Mouse (Mus musculus) neural tube, embryonic 14.5 days (tissue): ENCODE measurements at regions not wholly inside any gene's neighbourhood (a gene's known extent, or its start where the extent isn't known, plus 50 kb on each side); places are given as distances from the start of the nearest gene placed in this dataset.

Source experiments
- ATAC-seq: fragments of 200-750 bp; cut with Nextera tagmentation; 2 replicates; pipeline ENCODE4 v1.8.0; 2017; ENCODE audit warnings: low read depth, mild to moderate bottlenecking, moderate TSS enrichment, moderate library complexity
- H3K27ac ChIP-seq: fragments of 300-500 bp; sonication (generic); 2 replicates; pipeline ENCODE4 v1.5.1; 2014; ENCODE audit warnings: low read depth, mild to moderate bottlenecking, control low read depth, low read length, moderate library complexity, mixed read lengths
- H3K27me3 ChIP-seq: fragments of 300-500 bp; sonication (generic); 2 replicates; pipeline ENCODE4 v1.6.1; 2014; ENCODE audit warnings: low read length; ENCODE audit not compliant: control insufficient read depth, insufficient read depth
- H3K36me3 ChIP-seq: fragments of 300-500 bp; sonication (generic); 2 replicates; pipeline ENCODE4 v1.6.1; 2014; ENCODE audit warnings: low read length, mixed read lengths; ENCODE audit not compliant: control insufficient read depth, insufficient read depth
- H3K4me1 ChIP-seq: fragments of 300-500 bp; sonication (generic); 2 replicates; pipeline ENCODE4 v1.6.1; 2014; ENCODE audit warnings: low read length; ENCODE audit not compliant: control insufficient read depth, insufficient read depth
- H3K4me2 ChIP-seq: fragments of 300-500 bp; sonication (generic); 2 replicates; pipeline ENCODE4 v1.6.1; 2014; ENCODE audit warnings: mild to moderate bottlenecking, low read depth, low read length, control low read depth
- H3K4me3 ChIP-seq: fragments of 300-500 bp; sonication (generic); 2 replicates; pipeline ENCODE4 v1.5.1; 2014; ENCODE audit warnings: low read depth, low read length, control low read depth, mixed read lengths
- H3K9ac ChIP-seq: fragments of 300-500 bp; sonication (generic); replicated peaks from 2 replicates; pipeline ENCODE4 v1.6.1; 2014; ENCODE audit warnings: low read depth, mild to moderate bottlenecking, control low read depth, low read length, mixed read lengths
- H3K9me3 ChIP-seq: fragments of 300-500 bp; sonication (generic); 2 replicates; pipeline ENCODE4 v1.6.1; 2016; ENCODE audit warnings: low read length; ENCODE audit not compliant: control insufficient read depth
- WGBS: fragments of 180-500 bp; shearing (Covaris S2); extraction: QIAGEN DNeasy Blood & Tissue Kit; methylation state at CpG from one replicate; pipeline ENCODE4 v1.1.7; 2014; 5-methylcytosine and 5-hydroxymethylcytosine counted together

GRCm38 (mm10) chr9:84363478-84363877 lies 438.5 kb downstream of the Bckdhb start:
- 84% methylated on average over 5 of the region's 5 CpGs for WGBS
- Histone ChIP-seq H3K27me3 (no peaks in the 10 kb centered on the region), H3K9ac (no peak overlapping the region)

GRCm38 (mm10) chr9:84369200-84369599 lies 444.3 kb downstream of the Bckdhb start:
- H3K4me2 ChIP-seq, result no peak overlapping the region
- H3K9ac ChIP-seq, result no peak overlapping the region
- H3K4me1 ChIP-seq, result no peaks in the 10 kb centered on the region
- WGBS, result 27% methylated on average over 1 of the region's 1 CpGs
- H3K9me3 ChIP-seq, result no peaks in the 10 kb centered on the region
- H3K36me3 ChIP-seq, result no peaks in the 10 kb centered on the region
- no peaks in the 10 kb centered on the region for H3K27me3 ChIP-seq
- ATAC-seq, result no peak; the same call in 1 of the 2 replicates
- H3K27ac ChIP-seq, result no peak overlapping the region
- no peak overlapping the region for H3K4me3 ChIP-seq

More at GRCm38 (mm10) chr9:84363478-84363877, 438.5 kb downstream of the Bckdhb start:
- no peaks in the 10 kb centered on the region for H3K9me3 ChIP-seq
- no peak overlapping the region for H3K27ac ChIP-seq
- ATAC-seq, result no peak
- H3K4me3 ChIP-seq, result no peak overlapping the region
- H3K36me3 ChIP-seq, result no peaks in the 10 kb centered on the region
- H3K4me1 ChIP-seq, result 0 out of 2 replicates have a peak, but pooled peaks cover 4% of the 10 kb centered on the region
- H3K4me2 ChIP-seq, result no peak overlapping the region

GRCm38 (mm10) chr9:84370260-84370659 lies 445.3 kb downstream of the Bckdhb start:
- Histone ChIP-seq H3K9ac (no peak overlapping the region), H3K4me2 (no peak overlapping the region), H3K27ac (no peak overlapping the region), H3K27me3 (no peaks in the 10 kb centered on the region), H3K9me3 (no peaks in the 10 kb centered on the region), H3K4me1 (no peaks in the 10 kb centered on the region), H3K4me3 (no peak overlapping the region), H3K36me3 (no peaks in the 10 kb centered on the region)
- WGBS, result 85% methylated on average over 4 of the region's 4 CpGs
- no peak for ATAC-seq

GRCm38 (mm10) chr9:84375746-84376145 lies 450.8 kb downstream of the Bckdhb start:
- H3K9ac ChIP-seq, result no peak overlapping the region
- no peaks in the 10 kb centered on the region for H3K9me3 ChIP-seq
- no peak overlapping the region for H3K4me2 ChIP-seq
- ATAC-seq, result no peak
- H3K4me3 ChIP-seq, result no peak overlapping the region
- H3K4me1 ChIP-seq, result no peaks in the 10 kb centered on the region
- H3K36me3 ChIP-seq, result no peaks in the 10 kb centered on the region
- WGBS, result 60% methylated on average over 2 of the region's 2 CpGs
- no peak overlapping the region for H3K27ac ChIP-seq
- H3K27me3 ChIP-seq, result no peaks in the 10 kb centered on the region

- no peak overlapping the region for H3K4me3 ChIP-seq
- WGBS, result 95% methylated on average over 6 of the region's 6 CpGs
- ATAC-seq, result no peak
Measured at GRCm38 (mm10) chr9:84376621-84377020, 451.7 kb downstream of the Bckdhb start.

GRCm38 (mm10) chr9:84381942-84382341 lies 457.0 kb downstream of the Bckdhb start:
- Histone ChIP-seq H3K4me2 (no peak overlapping the region), H3K36me3 (no peaks in the 10 kb centered on the region), H3K4me1 (no peaks in the 10 kb centered on the region), H3K9me3 (no peaks in the 10 kb centered on the region), H3K4me3 (no peak overlapping the region), H3K27me3 (no peaks in the 10 kb centered on the region), H3K27ac (no peak overlapping the region), H3K9ac (no peak overlapping the region)
- no peak for ATAC-seq

More at GRCm38 (mm10) chr9:84376621-84377020, 451.7 kb downstream of the Bckdhb start:
- Histone ChIP-seq H3K9ac (no peak overlapping the region), H3K9me3 (no peaks in the 10 kb centered on the region), H3K4me2 (no peak overlapping the region), H3K27ac (no peak overlapping the region), H3K27me3 (no peaks in the 10 kb centered on the region), H3K36me3 (no peaks in the 10 kb centered on the region), H3K4me1 (no peaks in the 10 kb centered on the region)

- H3K27me3 ChIP-seq, result no peaks in the 10 kb centered on the region
- no peak overlapping the region for H3K4me3 ChIP-seq
- H3K4me2 ChIP-seq, result no peak overlapping the region
- H3K9me3 ChIP-seq, result no peaks in the 10 kb centered on the region
- WGBS, result 93% methylated on average over 3 of the region's 3 CpGs
- H3K27ac ChIP-seq, result no peak overlapping the region
- no peak for ATAC-seq
- H3K36me3 ChIP-seq, result no peaks in the 10 kb centered on the region
- no peak overlapping the region for H3K9ac ChIP-seq
- no peaks in the 10 kb centered on the region for H3K4me1 ChIP-seq
Measured at GRCm38 (mm10) chr9:84389831-84390230, 464.9 kb downstream of the Bckdhb start.

GRCm38 (mm10) chr9:84394536-84395314 lies 469.8 kb downstream of the Bckdhb start:
- no peaks in the 10 kb centered on the region for H3K4me1 ChIP-seq
- no peak overlapping the region for H3K4me3 ChIP-seq
- no peak overlapping the region for H3K4me2 ChIP-seq
- no peaks in the 10 kb centered on the region for H3K9me3 ChIP-seq
- no peaks in the 10 kb centered on the region for H3K27me3 ChIP-seq
- no peaks in the 10 kb centered on the region for H3K36me3 ChIP-seq
- no peak for ATAC-seq
- no peak overlapping the region for H3K9ac ChIP-seq
- 93% methylated on average over 3 of the region's 3 CpGs for WGBS
- no peak overlapping the region for H3K27ac ChIP-seq

- Histone ChIP-seq H3K27me3 (no peaks in the 10 kb centered on the region), H3K4me3 (no peak overlapping the region), H3K9me3 (no peaks in the 10 kb centered on the region), H3K36me3 (no peaks in the 10 kb centered on the region), H3K4me2 (no peak overlapping the region), H3K9ac (no peak overlapping the region), H3K4me1 (no peaks in the 10 kb centered on the region), H3K27ac (no peak overlapping the region)
- WGBS, result 71% methylated on average over 3 of the region's 3 CpGs
- ATAC-seq, result no peak
Measured at GRCm38 (mm10) chr9:84399481-84399880, 474.5 kb downstream of the Bckdhb start.
